In the genomic region with DNA sequence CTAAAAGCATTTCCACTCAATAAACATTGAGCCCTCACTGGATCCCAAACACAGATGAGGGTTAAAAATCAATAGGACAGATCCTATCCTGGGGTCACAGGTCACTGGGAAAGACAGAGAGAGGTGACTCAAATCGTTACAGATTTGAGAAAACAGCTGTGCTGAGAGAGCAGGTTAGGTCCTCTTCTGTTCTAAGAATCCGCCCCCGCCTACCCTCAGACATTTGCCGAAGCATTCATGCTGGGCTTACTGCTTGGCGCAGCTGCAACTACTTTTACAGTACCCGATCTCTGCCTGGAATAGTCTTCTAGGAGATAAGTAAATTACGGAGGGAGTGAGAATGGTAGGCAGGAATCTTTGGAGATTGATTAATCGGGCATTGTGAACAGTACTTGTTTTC, we compare ENCODE assay signal across 13 mouse cellular contexts. TPM values are rescaled to one million over a fixed set of nuclear protein-coding genes. Genes with fewer than 3 reads are reported as not detected.
DNase-seq lines count a peak whose midpoint lies in the region; ATAC-seq lines count a peak whose summit lies in the region.
"Had no signal": no experiment of that assay in that cellular context is flagged by ENCODE, and none has a peak within 500 bp of the region (broad histone marks: within the 10 kb centered on the region; RNA-seq: fewer than 3 reads in every experiment).

No protein-coding gene starts in this region.

- no peaks in the 10 kb centered on the region for H3K36me3 ChIP-seq in liver, embryonic 12.5 days
- H3K36me3 ChIP-seq: limb, embryonic 13.5 days had no signal

- H3K27me3 ChIP-seq in liver, embryonic 12.5 days (replicated peaks): no peaks in the 10 kb centered on the region
- H3K27me3 ChIP-seq: limb, embryonic 13.5 days; megakaryocyte, embryonic 14.5 days had no signal

- H3K4me2 ChIP-seq in liver, embryonic 12.5 days: peak overlapping the region; percentile 16; the same call in 1 of the 2 replicates
- H3K4me2 ChIP-seq: limb, embryonic 13.5 days had no signal

- H3K4me3 ChIP-seq in liver, embryonic 12.5 days: no peak overlapping the region
- H3K4me3 ChIP-seq: limb, embryonic 13.5 days; megakaryocyte, embryonic 14.5 days had no signal

- peak; percentile 20 for DNase-seq in gastrocnemius, postnatal 14 days
- DNase-seq in gastrocnemius, adult 8-10 months (ENCODE audit: low spot score in 2 of 2): no peak
- DNase-seq in A20 (ENCODE audit: low read depth, low spot score): peak; percentile 45
- DNase-seq in adrenal gland, postnatal 36 days: no peak
- no peak for DNase-seq in spleen, postnatal 14 days (ENCODE audit: low spot score in 2 of 2)
- DNase-seq in lung, postnatal 36 days: no peak
- DNase-seq: cerebellum, adult 11 months; gastrocnemius, postnatal 36 days; heart, postnatal 14 days had no signal

- no peaks in the 10 kb centered on the region for H3K9me3 ChIP-seq in liver, embryonic 12.5 days (replicated peaks)
- H3K9me3 ChIP-seq: limb, embryonic 13.5 days had no signal

- WGBS in liver, embryonic 12.5 days (ENCODE audit: insufficient replicate concordance): 82% methylated on average over 8 of the region's 8 CpGs

- peak; percentile 63 for ATAC-seq in activated CD4-positive, CD25-positive, alpha-beta regulatory T cell, adult 4 months
- ATAC-seq in liver, embryonic 12.5 days: no peak

- intact Hi-C loops in gastrocnemius, postnatal 14 days (cut with DNase I; ENCODE audit: low total_unique reads): no loop called here

- H3K27ac ChIP-seq in liver, embryonic 12.5 days: peak overlapping the region; percentile 36; the same call in 1 of the 2 replicates
- H3K27ac ChIP-seq: limb, embryonic 13.5 days had no signal

- H3K9ac ChIP-seq in liver, embryonic 12.5 days: no peak overlapping the region
- H3K9ac ChIP-seq: limb, embryonic 13.5 days had no signal

- H3K4me1 ChIP-seq in liver, embryonic 12.5 days: peaks cover 47% of the 10 kb centered on the region

RNA-seq across cellular contexts. Expression of gene Atp2b1, which starts 47.9 kb away (rescaled TPM):
- total RNA-seq in gastrocnemius, postnatal 14 days (2021): 10 to 100 TPM; 55.0 to 55.8 TPM
- 10 to 100 TPM; 61.9 to 75.9 (median 73.7) TPM for total RNA-seq in gastrocnemius, adult 8-10 months (2022)
- 100 to 1,000 TPM in 1 of 2 experiments, 10 to 100 TPM in 1; 95.0 to 130 TPM for polyA plus RNA-seq in activated CD4-positive, CD25-positive, alpha-beta regulatory T cell, adult 4 months (2017; shearing (Covaris generic))
- polyA plus RNA-seq in liver, embryonic 12.5 days (2016; fragmentation: Nextera tagmentation; extraction: Ambion mirVana): 46.9 and 48.9 TPM in 2 replicates
- 10 to 100 TPM; 50.1 to 57.9 TPM for total RNA-seq in adrenal gland, postnatal 36 days (2021)

Comparison
In these comparisons a context has a peak if more than half of its experiments do, and no peak if none do; other contexts are left out.
1. DNase-seq: peak in gastrocnemius, postnatal 14 days (single experiment) and A20 (single experiment); none in gastrocnemius, adult 8-10 months (0 of 2), adrenal gland, postnatal 36 days (0 of 2), spleen, postnatal 14 days (0 of 2) and lung, postnatal 36 days (single experiment).